Mouse (Mus musculus) embryonic facial prominence, embryonic 15.5 days (tissue): ENCODE data around the gene BC024978. TPM values are rescaled to one million over a fixed set of nuclear protein-coding genes. Genes with fewer than 3 reads are reported as not detected.

Experiments
- ATAC-seq: fragments of 200-750 bp; cut with Nextera tagmentation; 2 replicates; pipeline ENCODE4 v1.8.0; 2017; ENCODE audit warnings: low read depth, moderate TSS enrichment; ENCODE audit not compliant: insufficient number of reproducible peaks, low FRiP score, low TSS enrichment
- H3K27ac ChIP-seq: fragments of 300-500 bp; sonication (generic); replicated peaks from 2 replicates; pipeline ENCODE4 v1.5.1; 2015; ENCODE audit warnings: mild to moderate bottlenecking, inconsistent platforms
- H3K27me3 ChIP-seq: fragments of 300-500 bp; sonication (generic); 2 replicates; pipeline ENCODE4 v1.6.1; 2015; ENCODE audit warnings: inconsistent platforms
- H3K36me3 ChIP-seq: fragments of 300-500 bp; sonication (generic); 2 replicates; pipeline ENCODE4 v1.6.1; 2015; ENCODE audit warnings: mild to moderate bottlenecking, inconsistent platforms
- H3K4me1 ChIP-seq: fragments of 300-500 bp; sonication (generic); 2 replicates; pipeline ENCODE4 v1.6.1; 2015; ENCODE audit warnings: inconsistent platforms
- H3K4me2 ChIP-seq: fragments of 300-500 bp; sonication (generic); replicated peaks from 2 replicates; pipeline ENCODE4 v1.6.1; 2015; ENCODE audit warnings: mild to moderate bottlenecking, inconsistent platforms
- H3K4me3 ChIP-seq: fragments of 300-500 bp; sonication (generic); replicated peaks from 2 replicates; pipeline ENCODE4 v1.5.1; 2015; ENCODE audit warnings: mild to moderate bottlenecking, inconsistent platforms
- H3K9ac ChIP-seq: fragments of 300-500 bp; sonication (generic); 2 replicates; pipeline ENCODE4 v1.6.1; 2015; ENCODE audit warnings: inconsistent platforms
- H3K9me3 ChIP-seq: fragments of 300-500 bp; sonication (generic); replicated peaks from 2 replicates; pipeline ENCODE4 v1.6.1; 2016; ENCODE audit warnings: inconsistent platforms
- WGBS: fragments of 180-500 bp; shearing (Covaris S2); methylation state at CpG from one replicate; pipeline ENCODE4 v1.1.7; 2015; 5-methylcytosine and 5-hydroxymethylcytosine counted together
- polyA plus RNA-seq: library from polyadenylated mRNA; unstranded; fragments of >200 nt; fragmentation: Nextera tagmentation; extraction: Ambion mirVana; gene quantifications from 2 replicates; pipeline ENCODE4 v1.2.1, GENCODE M21; 2015

Gene BC024978
- polyA plus RNA-seq, 1 experiment from 2014 or later: 4.3 TPM

GRCm38 (mm10) chr7:27224877-27225575 lies 29.4 kb downstream of the BC024978 start:
- Histone ChIP-seq H3K9ac (0 out of 2 replicates have a peak overlapping the region, but pooled peaks have one; percentile 18), H3K27ac (peak overlapping the region; percentile 71)

DNA sequence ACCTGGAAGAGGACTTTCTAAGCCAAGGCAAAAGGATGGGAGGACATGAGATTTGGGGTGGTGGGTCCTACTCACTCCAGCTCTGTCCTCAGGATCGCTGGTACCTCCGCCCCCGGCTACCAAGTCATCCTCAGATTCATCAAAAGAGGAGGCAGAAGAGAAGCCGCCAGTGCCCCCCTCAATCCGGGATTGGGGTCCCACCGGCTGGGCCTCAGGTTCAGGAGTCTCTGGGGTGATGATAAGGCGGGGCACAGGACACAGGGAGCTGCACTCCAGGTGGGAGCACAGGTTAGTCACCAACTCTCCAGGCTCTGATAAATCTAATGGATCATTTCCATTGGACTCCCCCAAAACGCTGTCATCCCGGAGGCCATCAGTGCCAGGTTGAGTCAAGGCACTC lies 31.7 kb downstream of the BC024978 start:
- H3K27ac ChIP-seq: peak overlapping the region; percentile 95; the same call in 1 of the 2 replicates
- no peaks in the 10 kb centered on the region for H3K9me3 ChIP-seq
- 34% methylated on average over 9 of the region's 9 CpGs for WGBS
- peaks cover 3% of the 10 kb centered on the region; the same call in 1 of the 2 replicates for H3K36me3 ChIP-seq
- peak overlapping the region; percentile 97 for H3K4me3 ChIP-seq
- ATAC-seq: no peak
- H3K4me1 ChIP-seq: peaks cover 59% of the 10 kb centered on the region
- peak overlapping the region; percentile 73 for H3K9ac ChIP-seq
- H3K4me2 ChIP-seq: peak overlapping the region; percentile 80
- H3K27me3 ChIP-seq: no peaks in the 10 kb centered on the region

More at GRCm38 (mm10) chr7:27224877-27225575, 29.4 kb downstream of the BC024978 start:
- Histone ChIP-seq H3K9me3 (no peaks in the 10 kb centered on the region), H3K4me1 (peaks cover 55% of the 10 kb centered on the region), H3K4me2 (peak overlapping the region; percentile 80), H3K36me3 (peaks cover 8% of the 10 kb centered on the region; the same call in 1 of the 2 replicates), H3K4me3 (peak overlapping the region; percentile 97), H3K27me3 (no peaks in the 10 kb centered on the region)
- ATAC-seq: peak; percentile 22
- 47% methylated on average over 11 of the region's 11 CpGs for WGBS

DNA sequence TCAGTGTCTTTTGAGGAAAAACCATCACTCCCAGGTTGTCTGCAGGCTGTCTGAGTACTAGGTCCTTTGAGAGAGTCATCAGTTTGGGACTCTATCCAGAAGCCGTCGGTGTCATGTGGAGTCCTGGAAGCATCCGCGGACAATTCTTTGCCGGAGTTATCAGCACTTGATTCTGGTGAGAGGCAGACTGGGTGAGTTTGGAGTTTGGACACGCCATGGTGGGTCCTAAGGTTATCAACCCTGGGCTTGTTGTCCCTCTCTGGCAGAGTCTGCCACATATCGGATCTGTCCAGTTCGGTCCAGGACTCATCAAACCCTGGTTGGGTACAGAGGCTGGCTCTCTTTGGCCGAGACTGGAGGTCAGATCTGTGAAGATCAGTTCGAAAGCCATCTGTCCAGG lies 32.1 kb downstream of the BC024978 start:
- H3K27ac ChIP-seq: peak overlapping the region; percentile 95
- no peak for ATAC-seq
- no peaks in the 10 kb centered on the region for H3K27me3 ChIP-seq
- peaks cover 63% of the 10 kb centered on the region for H3K4me1 ChIP-seq
- WGBS: under 1% methylated on average over 10 of the region's 10 CpGs
- peaks cover 3% of the 10 kb centered on the region; the same call in 1 of the 2 replicates for H3K36me3 ChIP-seq
- peak overlapping the region; percentile 73 for H3K9ac ChIP-seq
- peak overlapping the region; percentile 97 for H3K4me3 ChIP-seq
- H3K9me3 ChIP-seq: no peaks in the 10 kb centered on the region
- peak overlapping the region; percentile 80 for H3K4me2 ChIP-seq

DNA sequence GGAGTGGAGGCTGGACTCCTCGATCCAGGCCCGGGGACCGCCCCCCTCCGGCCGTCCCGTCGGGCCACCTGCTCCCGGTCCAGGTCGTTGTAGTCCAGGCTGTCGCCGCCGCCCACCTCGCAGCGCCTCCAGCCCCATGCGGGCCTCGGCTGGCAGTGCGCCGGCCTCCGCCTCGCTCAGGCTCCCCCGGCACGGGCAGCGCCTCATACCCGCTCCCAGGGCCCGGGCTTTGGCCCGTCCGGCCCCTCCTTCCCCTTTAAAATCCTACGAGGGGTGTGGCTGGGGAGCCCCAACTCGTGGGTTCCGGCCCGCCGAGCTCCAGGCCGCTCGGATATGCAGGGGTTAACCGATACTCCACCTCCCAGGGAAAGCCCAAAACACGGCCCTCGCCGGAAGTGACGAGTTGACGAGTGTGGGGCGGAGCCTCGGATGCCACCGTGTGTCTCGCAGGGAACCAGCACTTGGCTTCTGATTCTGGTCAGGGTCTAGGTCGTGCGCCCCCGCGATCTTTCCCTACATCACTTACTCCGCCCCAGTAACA lies 32.8 kb downstream of the BC024978 start, which contains the start of gene Itpkc:
Gene Itpkc (minus strand): TSS at position 381 of the 541 bp plus-strand sequence.
- peak within 1 kb of the TSS; percentile 97 for H3K4me3 ChIP-seq

DNA sequence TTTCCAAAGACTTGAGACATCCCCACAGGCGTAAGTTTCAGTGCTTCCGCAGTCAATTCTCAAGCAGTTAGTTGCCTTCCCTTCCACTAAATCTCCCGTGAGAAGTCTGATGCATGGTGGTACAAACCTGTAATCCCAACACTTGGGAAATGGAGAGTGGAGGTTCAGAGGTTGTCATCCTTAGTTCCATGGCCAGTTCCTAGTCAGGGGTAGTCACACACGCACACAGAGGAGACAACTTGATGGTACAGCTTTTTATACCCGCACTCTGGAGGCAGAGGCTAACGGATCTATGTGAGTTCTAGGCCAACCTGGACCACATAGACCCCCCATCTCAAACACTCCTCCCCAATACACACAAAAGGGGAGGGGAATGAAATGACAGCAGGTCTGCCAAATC lies 33.3 kb downstream of the BC024978 start:
- peak overlapping the region; percentile 58 for H3K9ac ChIP-seq
- peaks cover 61% of the 10 kb centered on the region for H3K4me1 ChIP-seq
- H3K27me3 ChIP-seq: no peaks in the 10 kb centered on the region
- peak overlapping the region; percentile 80 for H3K4me2 ChIP-seq
- ATAC-seq: no peak
- H3K27ac ChIP-seq: peak overlapping the region; percentile 95
- peak overlapping the region; percentile 97 for H3K4me3 ChIP-seq
- 18% methylated on average over 6 of the region's 6 CpGs for WGBS
- H3K36me3 ChIP-seq: no peaks in the 10 kb centered on the region
- no peaks in the 10 kb centered on the region for H3K9me3 ChIP-seq

More for the DNA sequence above, 32.8 kb downstream of the BC024978 start, which contains the start of gene Itpkc:
- Histone ChIP-seq H3K27me3 (no peaks in the 10 kb centered on the region), H3K4me2 (peak within 1 kb of the TSS; percentile 80), H3K4me1 (peaks cover 61% of the 10 kb centered on the region), H3K9ac (peak within 1 kb of the TSS; percentile 73), H3K36me3 (no peaks in the 10 kb centered on the region), H3K27ac (peak within 1 kb of the TSS; percentile 95), H3K9me3 (no peaks in the 10 kb centered on the region)
- WGBS: under 1% methylated on average over 48 of the region's 49 CpGs
- peak; percentile 86 for ATAC-seq

DNA sequence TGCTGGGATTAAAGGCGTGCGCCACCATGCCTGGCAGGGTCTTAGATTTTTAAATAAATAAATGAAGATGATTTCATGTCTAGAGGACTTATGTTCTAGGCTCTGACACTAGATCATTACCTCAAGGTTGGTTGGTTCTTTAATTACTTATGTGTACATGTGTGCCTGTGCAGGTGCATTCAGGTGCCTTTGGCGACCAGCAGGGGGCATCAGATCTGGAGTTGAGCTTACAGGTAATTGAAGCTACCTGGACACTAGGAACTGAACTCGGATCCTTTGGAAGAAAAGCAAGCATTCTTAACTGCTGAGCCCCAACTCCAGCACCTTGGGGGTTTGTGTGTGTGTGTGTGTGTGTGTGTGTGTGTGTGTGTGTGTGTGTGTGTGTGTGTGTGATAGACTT lies 35.2 kb downstream of the BC024978 start:
- no peak overlapping the region for H3K4me2 ChIP-seq
- H3K27ac ChIP-seq: no peak overlapping the region
- no peak for ATAC-seq
- 78% methylated on average over 4 of the region's 4 CpGs for WGBS
- H3K4me3 ChIP-seq: no peak overlapping the region
- H3K9ac ChIP-seq: no peak overlapping the region
- no peaks in the 10 kb centered on the region for H3K27me3 ChIP-seq
- peaks cover 49% of the 10 kb centered on the region for H3K4me1 ChIP-seq
- no peaks in the 10 kb centered on the region for H3K36me3 ChIP-seq
- no peaks in the 10 kb centered on the region for H3K9me3 ChIP-seq

- Histone ChIP-seq H3K4me1 (peaks cover 38% of the 10 kb centered on the region), H3K27ac (0 out of 2 replicates have a peak overlapping the region, but pooled peaks have one; percentile 72), H3K4me2 (no peak overlapping the region), H3K9ac (no peak overlapping the region), H3K4me3 (no peak overlapping the region), H3K36me3 (no peaks in the 10 kb centered on the region), H3K27me3 (no peaks in the 10 kb centered on the region), H3K9me3 (no peaks in the 10 kb centered on the region)
- 74% methylated on average over 7 of the region's 7 CpGs for WGBS
- no peak for ATAC-seq
These were observed 36.2 kb downstream of the BC024978 start for GRCm38 (mm10) chr7:27231693-27232331.

DNA sequence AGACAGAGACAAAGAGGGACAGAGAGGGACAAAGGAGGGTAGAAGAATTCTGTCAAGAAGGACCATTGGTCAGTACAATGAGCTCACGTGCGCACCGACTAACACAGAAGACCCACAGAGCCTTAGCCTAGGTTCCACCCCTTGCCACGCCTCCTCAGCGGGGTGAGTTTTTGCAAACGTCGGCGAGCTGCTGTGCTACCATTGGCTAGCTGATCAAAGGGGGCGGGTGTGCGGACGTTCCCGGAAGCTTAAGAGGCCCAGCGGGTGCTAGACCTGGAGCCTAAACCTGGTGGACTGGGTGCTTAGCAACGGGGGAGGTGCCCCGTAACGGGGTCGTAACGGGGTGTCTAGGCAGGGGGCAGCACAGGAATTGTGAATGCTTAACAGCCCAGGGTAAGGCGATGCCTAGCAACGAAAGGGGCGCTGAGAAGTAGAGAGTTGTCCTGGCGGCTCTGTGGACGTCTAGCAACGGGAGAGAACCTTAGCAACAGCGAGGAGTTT lies 37.2 kb downstream of the BC024978 start, which contains the start of gene Coq8b:
Gene Coq8b (plus strand): TSS at position 243 of the 501 bp plus-strand sequence.
- Histone ChIP-seq H3K27ac (peak within 1 kb of the TSS; percentile 78), H3K27me3 (no peaks in the 10 kb centered on the region), H3K9me3 (no peaks in the 10 kb centered on the region), H3K4me1 (peaks cover 28% of the 10 kb centered on the region), H3K9ac (peak within 1 kb of the TSS; percentile 39), H3K4me3 (peak within 1 kb of the TSS; percentile 64), H3K36me3 (peaks cover 9% of the 10 kb centered on the region; the same call in 1 of the 2 replicates), H3K4me2 (peak within 1 kb of the TSS; percentile 85)
- 0% methylated on average over 25 of the region's 25 CpGs for WGBS
- peak; percentile 87 for ATAC-seq

- Histone ChIP-seq H3K4me3 (peak overlapping the region; percentile 64), H3K27me3 (no peaks in the 10 kb centered on the region), H3K9me3 (no peaks in the 10 kb centered on the region), H3K9ac (peak overlapping the region; percentile 39), H3K36me3 (peaks cover 11% of the 10 kb centered on the region; the same call in 1 of the 2 replicates), H3K27ac (peak overlapping the region; percentile 78), H3K4me2 (peak overlapping the region; percentile 85), H3K4me1 (peaks cover 27% of the 10 kb centered on the region)
- ATAC-seq: no peak
- WGBS: 4% methylated on average over 6 of the region's 6 CpGs
These were observed 37.7 kb downstream of the BC024978 start for GRCm38 (mm10) chr7:27233300-27233699.

DNA sequence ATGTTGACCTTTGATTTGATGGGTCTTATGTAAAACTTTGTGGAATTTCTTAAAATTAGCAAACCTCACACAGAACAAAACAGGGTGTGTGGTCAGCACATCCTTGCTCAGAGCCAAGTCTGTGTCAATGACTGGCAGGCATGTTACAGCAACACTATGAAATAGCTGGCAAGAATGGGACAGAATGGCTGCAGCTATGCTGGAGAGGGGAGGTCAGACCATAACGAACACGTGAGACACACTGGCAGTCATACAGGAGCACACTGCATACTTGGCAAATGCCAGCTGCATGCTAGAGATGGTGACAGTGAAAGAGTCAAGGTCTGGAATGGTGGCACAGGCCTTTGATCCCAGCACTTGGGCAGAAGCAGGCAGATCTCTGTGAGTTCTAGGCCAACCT lies 40.1 kb downstream of the BC024978 start:
- H3K27me3 ChIP-seq: no peaks in the 10 kb centered on the region
- H3K27ac ChIP-seq: no peak overlapping the region
- no peak overlapping the region for H3K9ac ChIP-seq
- 89% methylated on average over 2 of the region's 2 CpGs for WGBS
- H3K4me3 ChIP-seq: no peak overlapping the region
- ATAC-seq: no peak
- H3K4me1 ChIP-seq: peaks cover 21% of the 10 kb centered on the region
- H3K4me2 ChIP-seq: no peak overlapping the region
- peaks cover 23% of the 10 kb centered on the region for H3K36me3 ChIP-seq
- H3K9me3 ChIP-seq: no peaks in the 10 kb centered on the region

- H3K36me3 ChIP-seq: peaks cover 35% of the 10 kb centered on the region
- no peak for ATAC-seq
- H3K4me3 ChIP-seq: no peak overlapping the region
- H3K27ac ChIP-seq: no peak overlapping the region
- no peak overlapping the region for H3K9ac ChIP-seq
- H3K4me2 ChIP-seq: no peak overlapping the region
- H3K4me1 ChIP-seq: peaks cover 14% of the 10 kb centered on the region
- WGBS: 82% methylated on average over 2 of the region's 2 CpGs
- H3K27me3 ChIP-seq: no peaks in the 10 kb centered on the region
- no peaks in the 10 kb centered on the region for H3K9me3 ChIP-seq
These were observed 41.9 kb downstream of the BC024978 start for GRCm38 (mm10) chr7:27237527-27237926.
